Comparison of ENCODE assay signal across 21 mouse cellular contexts in the genomic region with DNA sequence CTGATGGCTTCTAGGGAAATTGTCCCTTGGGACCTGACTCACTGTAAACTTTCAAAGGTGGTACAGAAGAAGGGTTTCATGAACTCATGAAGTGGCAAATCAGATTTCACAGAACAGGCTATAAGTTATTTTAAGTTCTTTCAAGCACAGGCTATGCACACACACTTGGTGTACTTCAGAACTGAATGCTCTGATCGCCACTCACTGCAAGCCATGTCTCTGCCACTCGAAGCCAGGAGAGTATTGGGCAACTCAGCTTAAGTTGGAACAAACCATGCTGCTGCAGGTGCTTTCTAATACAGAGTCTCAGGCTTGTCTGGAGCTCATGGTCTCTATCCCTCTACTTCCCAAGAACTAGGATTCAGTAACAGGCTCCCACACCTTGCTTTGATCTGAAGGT. TPM values are rescaled to one million over a fixed set of nuclear protein-coding genes. Genes with fewer than 3 reads are reported as not detected.
"Had no signal": no experiment of that assay in that cellular context is flagged by ENCODE, and none has a peak within 500 bp of the region (broad histone marks: within the 10 kb centered on the region; RNA-seq: fewer than 3 reads in every experiment).

No protein-coding gene starts in this region.

- H3K9me3 ChIP-seq: limb, embryonic 13.5 days; liver, embryonic 15.5 days; midbrain, embryonic 13.5 days; neural tube, embryonic 12.5 days had no signal

- ATAC-seq: midbrain, embryonic 13.5 days had no signal

- H3K4me2 ChIP-seq: limb, embryonic 13.5 days; liver, embryonic 11.5 days; liver, embryonic 15.5 days; midbrain, embryonic 13.5 days; neural tube, embryonic 12.5 days had no signal

- H3K9ac ChIP-seq: limb, embryonic 13.5 days; liver, embryonic 15.5 days; midbrain, embryonic 13.5 days; neural tube, embryonic 12.5 days had no signal

- H3K4me3 ChIP-seq: limb, embryonic 13.5 days; liver, embryonic 15.5 days; midbrain, embryonic 13.5 days; neural tube, embryonic 12.5 days had no signal

- H3K27me3 ChIP-seq: limb, embryonic 13.5 days; liver, embryonic 15.5 days; midbrain, embryonic 13.5 days; neural tube, embryonic 12.5 days had no signal

- DNase-seq: kidney, adult 11 months; kidney, adult 9 months; kidney, postnatal 4 days; left cerebral cortex, postnatal 4 days; thymus, postnatal 36 days had no signal

- H3K4me1 ChIP-seq: limb, embryonic 13.5 days; liver, embryonic 15.5 days; midbrain, embryonic 13.5 days; neural tube, embryonic 12.5 days had no signal

- H3K36me3 ChIP-seq: limb, embryonic 13.5 days; liver, embryonic 15.5 days; midbrain, embryonic 13.5 days; neural tube, embryonic 12.5 days had no signal

- H3K27ac ChIP-seq: kidney, postnatal 0 days; limb, embryonic 13.5 days; liver, embryonic 15.5 days; midbrain, embryonic 13.5 days; neural tube, embryonic 12.5 days; stomach, postnatal 0 days had no signal

RNA-seq across cellular contexts. Expression of gene Cyp4a31, which starts 12.3 kb away (rescaled TPM):
- total RNA-seq: layer of hippocampus, adult 8-10 months; layer of hippocampus, postnatal 14 days; left cerebral cortex, adult 18-20 months; left cerebral cortex, postnatal 10 days; left cerebral cortex, postnatal 4 days; megakaryocyte progenitor cell, adult 5-6 weeks; monocyte, adult 5-6 weeks; neutrophil, adult 5-6 weeks had no signal
- polyA plus RNA-seq: intestine, embryonic 14.5 days; limb, embryonic 13.5 days; liver, embryonic 11.5 days; midbrain, embryonic 13.5 days; neural tube, embryonic 12.5 days; thymus, postnatal 0 days had no signal

RNA-seq across cellular contexts. Expression of gene Cyp4a32, which starts 25.0 kb away (rescaled TPM):
- total RNA-seq: layer of hippocampus, adult 8-10 months; layer of hippocampus, postnatal 14 days; left cerebral cortex, adult 18-20 months; left cerebral cortex, postnatal 10 days; left cerebral cortex, postnatal 4 days; megakaryocyte progenitor cell, adult 5-6 weeks; monocyte, adult 5-6 weeks; neutrophil, adult 5-6 weeks had no signal
- polyA plus RNA-seq: intestine, embryonic 14.5 days; limb, embryonic 13.5 days; liver, embryonic 11.5 days; liver, embryonic 15.5 days; midbrain, embryonic 13.5 days; neural tube, embryonic 12.5 days; thymus, postnatal 0 days had no signal

RNA-seq across cellular contexts. Expression of gene Cyp4a10, which starts 57.7 kb away (rescaled TPM):
- total RNA-seq: layer of hippocampus, adult 8-10 months; layer of hippocampus, postnatal 14 days; left cerebral cortex, adult 18-20 months; left cerebral cortex, postnatal 10 days; left cerebral cortex, postnatal 4 days; megakaryocyte progenitor cell, adult 5-6 weeks; monocyte, adult 5-6 weeks; neutrophil, adult 5-6 weeks had no signal
- polyA plus RNA-seq: intestine, embryonic 14.5 days; limb, embryonic 13.5 days; liver, embryonic 11.5 days; liver, embryonic 15.5 days; midbrain, embryonic 13.5 days; neural tube, embryonic 12.5 days; thymus, postnatal 0 days had no signal
